Mouse (Mus musculus) liver, embryonic 14.5 days (tissue): Measurements from ENCODE around the gene H2al1m.

Experiments
- CTCF ChIP-seq: IDR thresholded peaks from 2 replicates; pipeline ENCODE4 v1.5.1; 2016; ENCODE audit warnings: antibody characterized with exemption, low read depth, control low read depth
- EP300 ChIP-seq: IDR thresholded peaks from 2 replicates; pipeline ENCODE4 v1.6.1; 2016; ENCODE audit warnings: antibody characterized with exemption, low read depth

GRCm38 (mm10) chrX:9259267-9259666 lies 24.3 kb upstream of the H2al1m start:
- TF ChIP-seq CTCF (no peak), EP300 (no peak)
